Mouse (Mus musculus): ENCODE data around the gene Psmd5.

DNA sequence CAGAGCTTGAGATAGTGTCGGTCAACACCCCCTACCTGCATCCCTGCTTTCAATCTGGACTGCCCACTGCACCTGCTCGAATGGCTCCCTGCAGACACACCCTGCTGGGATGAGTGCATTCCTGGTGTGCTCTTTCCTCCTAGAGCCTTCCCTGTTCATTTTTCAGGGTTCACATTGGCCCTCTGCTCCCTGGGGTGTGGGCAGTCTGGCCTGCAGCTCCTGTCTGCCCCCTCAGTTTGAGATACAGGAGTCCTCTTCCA, 40.0 kb upstream of the Psmd5 start:
- TF ChIP-seq TAL1 (IDR thresholded peaks at IDR 0.05; ENCODE audit: low read length) (no peak), GATA1 (IDR thresholded peaks at IDR 0.05; ENCODE audit: low read length) (no peak)

All from erythroblast, embryonic 14.5 days (primary cell).